Mouse (Mus musculus) cerebral cortex, adult 2 months (tissue): ENCODE data around the gene Frmd4b.

ENCODE experiments used
- WGBS: fragments of 180-500 bp; shearing (Covaris S2); methylation state at CpG from one replicate; pipeline ENCODE4 v1.1.7; 2018; 5-methylcytosine and 5-hydroxymethylcytosine counted together

Frmd4b gene

GRCm38 (mm10) chr6:97617266-97617743, at the start of gene Frmd4b:
TSS of gene Frmd4b (minus strand) at chr6:97617541.
- under 1% methylated on average over 42 of the region's 42 CpGs for WGBS

GRCm38 (mm10) chr6:97666417-97666816, 49.1 kb upstream of the Frmd4b start:
- WGBS, result 66% methylated on average over 2 of the region's 2 CpGs

GRCm38 (mm10) chr6:97658921-97659320, 41.6 kb upstream of the Frmd4b start:
- WGBS, result 83% methylated on average over 6 of the region's 6 CpGs

- 85% methylated on average over 3 of the region's 3 CpGs for WGBS
Observed at GRCm38 (mm10) chr6:97655986-97656385, 38.6 kb upstream of the Frmd4b start.

- WGBS, result 90% methylated on average over 14 of the region's 14 CpGs
Observed at GRCm38 (mm10) chr6:97647501-97647900, 30.2 kb upstream of the Frmd4b start.

- 71% methylated on average over 9 of the region's 9 CpGs for WGBS
Observed at GRCm38 (mm10) chr6:97623330-97623729, 6.0 kb upstream of the Frmd4b start.

GRCm38 (mm10) chr6:97622236-97622635, 4.9 kb upstream of the Frmd4b start:
- WGBS, result 71% methylated on average over 5 of the region's 5 CpGs

GRCm38 (mm10) chr6:97617774-97618173, 433 bp upstream of the Frmd4b start:
- WGBS, result 39% methylated on average over 7 of the region's 7 CpGs

- WGBS, result under 1% methylated on average over 40 of the region's 40 CpGs
Observed at GRCm38 (mm10) chr6:97616658-97617265, 579 bp downstream of the Frmd4b start.

- WGBS, result 13% methylated on average over 16 of the region's 16 CpGs
Observed at GRCm38 (mm10) chr6:97615901-97616461, 1.4 kb downstream of the Frmd4b start.

GRCm38 (mm10) chr6:97612861-97613260, 4.5 kb downstream of the Frmd4b start:
- WGBS, result 90% methylated on average over 5 of the region's 5 CpGs

- WGBS, result 84% methylated on average over 2 of the region's 2 CpGs
Observed at GRCm38 (mm10) chr6:97610051-97610450, 7.3 kb downstream of the Frmd4b start.

- WGBS, result 74% methylated on average over 3 of the region's 3 CpGs
Observed at GRCm38 (mm10) chr6:97607646-97608045, 9.7 kb downstream of the Frmd4b start.

GRCm38 (mm10) chr6:97595218-97595617, 22.1 kb downstream of the Frmd4b start:
- 90% methylated on average over 3 of the region's 3 CpGs for WGBS

- whole genome bisulfite sequencing, result 99% methylated on average over 7 of the region's 7 CpGs
Observed at GRCm38 (mm10) chr6:97594589-97594988, 22.8 kb downstream of the Frmd4b start.

- WGBS, result 77% methylated on average over 5 of the region's 5 CpGs
Observed at GRCm38 (mm10) chr6:97590230-97590629, 27.1 kb downstream of the Frmd4b start.

GRCm38 (mm10) chr6:97589581-97589980, 27.8 kb downstream of the Frmd4b start:
- WGBS, result 66% methylated on average over 3 of the region's 3 CpGs

GRCm38 (mm10) chr6:97589031-97589430, 28.3 kb downstream of the Frmd4b start:
- 77% methylated on average over 7 of the region's 7 CpGs for WGBS

- WGBS, result 74% methylated on average over 8 of the region's 8 CpGs
Observed at GRCm38 (mm10) chr6:97586024-97586423, 31.3 kb downstream of the Frmd4b start.

GRCm38 (mm10) chr6:97582748-97583147, 34.6 kb downstream of the Frmd4b start:
- 83% methylated on average over 8 of the region's 8 CpGs for WGBS

- WGBS, result 90% methylated on average over 7 of the region's 7 CpGs
Observed at GRCm38 (mm10) chr6:97581941-97582340, 35.4 kb downstream of the Frmd4b start.

GRCm38 (mm10) chr6:97580479-97581030, 36.8 kb downstream of the Frmd4b start:
- 86% methylated on average over 2 of the region's 2 CpGs for WGBS

GRCm38 (mm10) chr6:97579704-97580103, 37.6 kb downstream of the Frmd4b start:
- WGBS, result 85% methylated on average over 4 of the region's 4 CpGs
